Comparison of ENCODE assay signal across 8 mouse cellular contexts in the genomic region with DNA sequence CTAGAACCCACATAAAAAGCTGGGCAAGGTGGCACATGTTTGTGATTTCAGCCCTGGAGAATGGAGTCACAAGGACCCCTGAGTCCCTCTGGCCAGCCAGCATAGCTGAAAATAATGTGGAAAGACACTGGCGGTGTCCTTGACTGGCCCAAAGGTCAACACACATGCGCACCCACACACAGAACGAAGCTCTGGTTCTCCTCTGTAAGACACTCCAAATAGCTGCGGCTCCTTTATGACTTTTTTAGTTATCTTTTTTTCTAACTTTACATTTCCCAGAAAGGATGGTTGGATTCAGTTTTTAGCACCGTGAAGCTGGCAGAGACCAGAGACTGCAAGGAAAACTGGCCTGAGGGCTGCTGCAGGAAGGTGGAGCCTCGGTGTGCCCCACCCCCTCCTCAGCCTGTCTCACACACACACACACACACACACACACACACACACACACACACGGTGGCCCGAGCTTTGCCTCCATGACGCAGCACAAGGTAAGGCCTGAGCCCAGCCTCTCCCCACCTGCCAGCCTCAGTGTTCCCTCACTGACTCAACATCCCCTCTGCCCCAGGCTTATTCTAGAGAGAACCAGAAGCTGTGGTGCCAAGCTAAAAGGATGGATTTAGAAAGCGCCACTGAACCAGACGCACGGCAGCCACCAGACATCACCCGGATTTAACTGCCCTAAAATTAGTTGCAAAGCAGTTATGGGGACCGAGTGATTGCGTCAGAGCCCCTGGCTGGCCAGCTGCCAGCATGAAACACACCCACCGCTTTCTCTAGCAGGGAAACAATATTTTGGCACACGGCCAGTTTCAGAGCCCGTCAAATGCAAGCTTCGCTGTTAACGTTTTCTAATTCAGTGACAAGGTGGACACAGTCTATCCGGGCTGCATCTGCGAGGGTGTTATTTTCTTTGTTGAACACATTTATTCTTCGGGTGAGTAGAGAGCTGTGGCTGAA. TPM values are rescaled to one million over a fixed set of nuclear protein-coding genes. Genes with fewer than 3 reads are reported as not detected.
DNase-seq lines count a peak whose midpoint lies in the region; ATAC-seq and TF ChIP-seq lines count a peak whose summit lies in the region.

No protein-coding gene starts in this region.

- ATAC-seq in cerebellum, adult (ENCODE audit: insufficient number of reproducible peaks, low FRiP score, low TSS enrichment), result no peak
- ATAC-seq in heart, embryonic 12.5 days (ENCODE audit: insufficient number of reproducible peaks, low FRiP score), result peak; percentile 37
- 0 out of 2 replicates have a peak, but pooled peaks have one; percentile 39 for ATAC-seq in kidney, embryonic 16.5 days (ENCODE audit: low FRiP score, low TSS enrichment)
- 0 out of 2 replicates have a peak, but pooled peaks have one; percentile 53 for ATAC-seq in limb, embryonic 15.5 days (ENCODE audit: insufficient number of reproducible peaks, low FRiP score, low TSS enrichment, low read depth)
- peak; percentile 70 for ATAC-seq in midbrain, embryonic 16.5 days

- peaks cover 20% of the 10 kb centered on the region for H3K4me1 ChIP-seq in embryonic fibroblast, embryonic 13.5 days (ENCODE audit: control insufficient read depth, insufficient read depth, low read length)
- peaks cover 96% of the 10 kb centered on the region for H3K4me1 ChIP-seq in heart, embryonic 12.5 days (replicated peaks)
- peaks cover 58% of the 10 kb centered on the region for H3K4me1 ChIP-seq in kidney, embryonic 16.5 days (ENCODE audit: insufficient read depth, low read length)
- peaks cover 63% of the 10 kb centered on the region for H3K4me1 ChIP-seq in limb, embryonic 15.5 days
- H3K4me1 ChIP-seq in midbrain, embryonic 16.5 days (ENCODE audit: control insufficient read depth, insufficient read depth, low read length), result peaks cover 43% of the 10 kb centered on the region
- peaks cover 39% of the 10 kb centered on the region for H3K4me1 ChIP-seq in spleen, adult 2 months (ENCODE audit: control insufficient read depth, insufficient read depth, insufficient read length)

- H3K27ac ChIP-seq in embryonic fibroblast, embryonic 13.5 days (ENCODE audit: insufficient read depth, low read length), result peak overlapping the region; percentile 34; the same call in 1 of the 2 replicates
- peak overlapping the region; percentile 98 for H3K27ac ChIP-seq in heart, embryonic 12.5 days (ENCODE audit: poor library complexity, severe bottlenecking)
- H3K27ac ChIP-seq in kidney, embryonic 16.5 days (ENCODE audit: low read length), result peak overlapping the region; percentile 69
- H3K27ac ChIP-seq in limb, embryonic 15.5 days, result peak overlapping the region; percentile 69
- H3K27ac ChIP-seq in midbrain, embryonic 16.5 days (ENCODE audit: low read length), result peak overlapping the region; percentile 90
- peak overlapping the region; percentile 97 for H3K27ac ChIP-seq in spleen, adult 2 months (ENCODE audit: insufficient read depth, low read length)

- no peaks in the 10 kb centered on the region for H3K36me3 ChIP-seq in heart, embryonic 12.5 days
- no peaks in the 10 kb centered on the region for H3K36me3 ChIP-seq in kidney, embryonic 16.5 days (ENCODE audit: insufficient read depth, low read length)
- no peaks in the 10 kb centered on the region for H3K36me3 ChIP-seq in limb, embryonic 15.5 days
- H3K36me3 ChIP-seq in midbrain, embryonic 16.5 days (ENCODE audit: control insufficient read depth, insufficient read depth, low read length), result no peaks in the 10 kb centered on the region
- no peaks in the 10 kb centered on the region for H3K36me3 ChIP-seq in spleen, adult 2 months (ENCODE audit: control insufficient read depth, insufficient read depth, low read length)

- no peak overlapping the region for H3K4me3 ChIP-seq in embryonic fibroblast, embryonic 13.5 days (ENCODE audit: insufficient read depth, low read length)
- H3K4me3 ChIP-seq in heart, embryonic 12.5 days, result peak overlapping the region; percentile 18
- H3K4me3 ChIP-seq in kidney, embryonic 16.5 days (ENCODE audit: low read length), result peak overlapping the region; percentile 5; the same call in 1 of the 2 replicates
- H3K4me3 ChIP-seq in limb, embryonic 15.5 days, result peak overlapping the region; percentile 12
- peak overlapping the region; percentile 8 for H3K4me3 ChIP-seq in midbrain, embryonic 16.5 days (ENCODE audit: low read depth, low read length)
- peak overlapping the region; percentile 47; the same call in 1 of the 2 replicates for H3K4me3 ChIP-seq in spleen, adult 2 months (ENCODE audit: extremely low read depth, insufficient read depth, insufficient read length)

- peak; percentile 43 to 59 for DNase-seq in cerebellum, adult 18-20 months
- peak; percentile 86 to 90 for DNase-seq in spleen, adult 2 months (ENCODE audit: low read depth in 1 of 2, low spot score in 2 of 2)

- TF ChIP-seq CTCF in embryonic fibroblast, embryonic 13.5 days (IDR thresholded peaks at IDR 0.05; ENCODE audit: borderline replicate concordance, insufficient read depth, low read length), result no peak
- no peak for TF ChIP-seq CTCF in spleen, adult 2 months (IDR thresholded peaks at IDR 0.05; ENCODE audit: extremely low read depth, insufficient read depth, insufficient read length, insufficient replicate concordance)

- H3K27me3 ChIP-seq in heart, embryonic 12.5 days (replicated peaks), result no peaks in the 10 kb centered on the region
- no peaks in the 10 kb centered on the region for H3K27me3 ChIP-seq in kidney, embryonic 16.5 days (ENCODE audit: insufficient read depth, low read length)
- H3K27me3 ChIP-seq in limb, embryonic 15.5 days, result 0 out of 2 replicates have a peak, but pooled peaks cover 3% of the 10 kb centered on the region
- H3K27me3 ChIP-seq in midbrain, embryonic 16.5 days (ENCODE audit: control insufficient read depth, insufficient read depth, low read depth, low read length), result no peaks in the 10 kb centered on the region
- no peaks in the 10 kb centered on the region for H3K27me3 ChIP-seq in spleen, adult 2 months (ENCODE audit: control insufficient read depth, insufficient read depth, low read length)

- peak overlapping the region; percentile 64 for H3K4me2 ChIP-seq in heart, embryonic 12.5 days
- peak overlapping the region; percentile 45 for H3K4me2 ChIP-seq in kidney, embryonic 16.5 days (replicated peaks; ENCODE audit: low read depth, low read length)
- peak overlapping the region; percentile 40 for H3K4me2 ChIP-seq in limb, embryonic 15.5 days
- peak overlapping the region; percentile 54 for H3K4me2 ChIP-seq in midbrain, embryonic 16.5 days (ENCODE audit: low read length)

- no peak for TF ChIP-seq POLR2A in embryonic fibroblast, embryonic 13.5 days (IDR thresholded peaks at IDR 0.05; ENCODE audit: low read depth, low read length)
- TF ChIP-seq POLR2A in spleen, adult 2 months (IDR thresholded peaks at IDR 0.05; ENCODE audit: low read depth, low read length), result 0 out of 2 replicates have a peak, but pooled peaks have one; percentile 8

- H3K9ac ChIP-seq in heart, embryonic 12.5 days, result peak overlapping the region; percentile 73
- H3K9ac ChIP-seq in kidney, embryonic 16.5 days (replicated peaks; ENCODE audit: low read length), result peak overlapping the region; percentile 29; the same call in 1 of the 2 replicates
- no peak overlapping the region for H3K9ac ChIP-seq in limb, embryonic 15.5 days
- peak overlapping the region; percentile 55 for H3K9ac ChIP-seq in midbrain, embryonic 16.5 days (ENCODE audit: low read depth, low read length)

- WGBS in heart, embryonic 12.5 days, result 19% methylated on average over 23 of the region's 23 CpGs
- 27% methylated on average over 23 of the region's 23 CpGs for WGBS in kidney, embryonic 16.5 days
- WGBS in limb, embryonic 15.5 days, result 11% methylated on average over 23 of the region's 23 CpGs
- WGBS in midbrain, embryonic 16.5 days, result 17% methylated on average over 23 of the region's 23 CpGs
- 19% methylated on average over 23 of the region's 23 CpGs for WGBS in spleen, adult 2 months

- no peaks in the 10 kb centered on the region for H3K9me3 ChIP-seq in heart, embryonic 12.5 days (replicated peaks)
- H3K9me3 ChIP-seq in kidney, embryonic 16.5 days (ENCODE audit: low read length), result no peaks in the 10 kb centered on the region
- no peaks in the 10 kb centered on the region for H3K9me3 ChIP-seq in limb, embryonic 15.5 days
- no peaks in the 10 kb centered on the region for H3K9me3 ChIP-seq in midbrain, embryonic 16.5 days (replicated peaks; ENCODE audit: control insufficient read depth, low read length, poor library complexity, severe bottlenecking)

RNA-seq across cellular contexts. Expression of a gene that starts 11.2 kb away (rescaled TPM):
- polyA plus RNA-seq in embryonic fibroblast, embryonic 13.5 days (2011; ENCODE audit: insufficient read length, low read depth, missing spikeins), result 10.3 and 12.6 TPM in 2 replicates
- 32.8 and 36.0 TPM in 2 replicates for polyA plus RNA-seq in heart, embryonic 12.5 days (2016; fragmentation: Nextera tagmentation; extraction: Ambion mirVana)
- polyA plus RNA-seq in kidney, embryonic 16.5 days (2015; fragmentation: Nextera tagmentation; extraction: Ambion mirVana), result 18.1 and 18.3 TPM in 2 replicates
- 12.0 and 12.7 TPM in 2 replicates for polyA plus RNA-seq in limb, embryonic 15.5 days (2015; fragmentation: Nextera tagmentation; extraction: Ambion mirVana)
- polyA plus RNA-seq in midbrain, embryonic 16.5 days (2015; fragmentation: Nextera tagmentation; extraction: Ambion mirVana), result 21.7 and 26.2 TPM in 2 replicates
- 9.7 and 12.1 TPM in 2 replicates for polyA plus RNA-seq in spleen, adult 2 months (2012; rRNA removed)

Comparison
In these comparisons a context has a peak if more than half of its experiments do, and no peak if none do; other contexts are left out.
1. H3K27ac ChIP-seq: peak in every context shown above with its lines; median percentile 98 in heart, embryonic 12.5 days; 97 in spleen, adult 2 months; 90 in midbrain, embryonic 16.5 days; 69 in kidney, embryonic 16.5 days; 69 in limb, embryonic 15.5 days; 34 in embryonic fibroblast, embryonic 13.5 days.